Comparison of ENCODE assay signal across 8 mouse cellular contexts in genomic region chr12:76530580-76531139, GRCm38 (mm10). TPM values are rescaled to one million over a fixed set of nuclear protein-coding genes. Genes with fewer than 3 reads are reported as not detected.
DNase-seq lines count a peak whose midpoint lies in the region; ATAC-seq and TF ChIP-seq lines count a peak whose summit lies in the region.
"Had no signal": no experiment of that assay in that cellular context is flagged by ENCODE, and none has a peak within 500 bp of the region (broad histone marks: within the 10 kb centered on the region; RNA-seq: fewer than 3 reads in every experiment).

TSS of gene Plekhg3 (plus strand) at chr12:76530891.

- TF ChIP-seq CTCF in heart, adult 2 months (IDR thresholded peaks at IDR 0.05), result no peak
- no peak for TF ChIP-seq CTCF in liver, postnatal 0 days (IDR thresholded peaks at IDR 0.05; ENCODE audit: low read depth)

- no peak within 1 kb of the TSS for H3K9ac ChIP-seq in heart, adult 2 months (ENCODE audit: low read depth, low read length)
- H3K9ac ChIP-seq in liver, postnatal 0 days (replicated peaks), result no peak within 1 kb of the TSS
- no peak within 1 kb of the TSS for H3K9ac ChIP-seq in hindbrain, embryonic 11.5 days (ENCODE audit: low read depth, low read length)

- peak within 1 kb of the TSS; percentile 89 for H3K4me2 ChIP-seq in liver, postnatal 0 days (ENCODE audit: low read depth, low read length)
- no peak within 1 kb of the TSS for H3K4me2 ChIP-seq in hindbrain, embryonic 11.5 days (replicated peaks; ENCODE audit: low read depth, low read length)

- intact Hi-C loops in left cerebral cortex, postnatal 4 days (cut with DNase I), result no loop called here
- intact Hi-C loops in heart, adult 2 months (cut with DNase I), result loop anchor here (5.0 kb wide), 2 partner anchors 33 to 128 kb away; partner anchors contain the start of gene Hspa2

- 58% methylated on average over 6 of the region's 6 CpGs for WGBS in heart, adult 2 months
- WGBS in liver, postnatal 0 days (ENCODE audit: insufficient replicate concordance), result 58% methylated on average over 6 of the region's 6 CpGs
- 30% methylated on average over 6 of the region's 6 CpGs for WGBS in hindbrain, embryonic 11.5 days

- no peak within 1 kb of the TSS for H3K4me3 ChIP-seq in heart, adult 2 months
- 0 out of 2 replicates have a peak within 1 kb of the TSS, but pooled peaks have one; percentile 77 for H3K4me3 ChIP-seq in liver, postnatal 0 days (ENCODE audit: low read depth, low read length)
- no peak within 1 kb of the TSS for H3K4me3 ChIP-seq in hindbrain, embryonic 11.5 days (ENCODE audit: low read depth, low read length)

- H3K27ac ChIP-seq in heart, adult 2 months, result no peak within 1 kb of the TSS; the same call in 1 of the 2 replicates
- H3K27ac ChIP-seq in liver, postnatal 0 days (ENCODE audit: low read depth), result no peak within 1 kb of the TSS
- no peak within 1 kb of the TSS for H3K27ac ChIP-seq in hindbrain, embryonic 11.5 days (ENCODE audit: low read depth, low read length)

- DNase-seq in left cerebral cortex, adult 18-20 months (ENCODE audit: low spot score in 2 of 2), result no peak
- DNase-seq in left cerebral cortex, postnatal 4 days, result no peak
- no peak for DNase-seq in adrenal gland, postnatal 36 days
- no peak for DNase-seq in heart, adult 2 months
- no peak for DNase-seq in liver, postnatal 0 days
- DNase-seq in right cerebral cortex, adult 18-20 months, result no peak
- DNase-seq in hindbrain, embryonic 11.5 days (ENCODE audit: low spot score), result no peak
- DNase-seq: kidney, postnatal 25 days had no signal

- no peaks in the 10 kb centered on the region for H3K79me2 ChIP-seq in heart, adult 2 months (replicated peaks; ENCODE audit: control insufficient read depth, insufficient read depth, low read length)

- H3K27me3 ChIP-seq in heart, adult 2 months (ENCODE audit: control insufficient read depth, insufficient read depth, low read length), result no peaks in the 10 kb centered on the region
- H3K27me3 ChIP-seq in liver, postnatal 0 days (ENCODE audit: insufficient read depth, low read length), result peaks cover 23% of the 10 kb centered on the region
- peaks cover 45% of the 10 kb centered on the region for H3K27me3 ChIP-seq in hindbrain, embryonic 11.5 days (ENCODE audit: control insufficient read depth, insufficient read depth, low read length)

- TF ChIP-seq POLR2A in heart, adult 2 months (IDR thresholded peaks at IDR 0.05; ENCODE audit: insufficient read depth, low read depth, low read length), result no peak

- no peaks in the 10 kb centered on the region for H3K36me3 ChIP-seq in heart, adult 2 months (ENCODE audit: control insufficient read depth, insufficient read depth, low read length)
- H3K36me3 ChIP-seq in liver, postnatal 0 days (replicated peaks; ENCODE audit: insufficient read depth, low read length), result no peaks in the 10 kb centered on the region
- H3K36me3 ChIP-seq in hindbrain, embryonic 11.5 days (ENCODE audit: control insufficient read depth, insufficient read depth, low read length), result no peaks in the 10 kb centered on the region

- H3K4me1 ChIP-seq in heart, adult 2 months (ENCODE audit: control insufficient read depth, insufficient read depth, low read length), result peaks cover 5% of the 10 kb centered on the region
- peaks cover 35% of the 10 kb centered on the region for H3K4me1 ChIP-seq in liver, postnatal 0 days (ENCODE audit: insufficient read depth)
- peaks cover 4% of the 10 kb centered on the region for H3K4me1 ChIP-seq in hindbrain, embryonic 11.5 days (replicated peaks; ENCODE audit: control insufficient read depth, insufficient read depth, low read length)

- no peak for TF ChIP-seq EP300 in heart, adult 2 months (IDR thresholded peaks at IDR 0.05; ENCODE audit: insufficient read depth, low read depth, low read length)
- no peak for TF ChIP-seq EP300 in liver, postnatal 0 days (IDR thresholded peaks at IDR 0.05; ENCODE audit: low read depth)

- no peaks in the 10 kb centered on the region for H3K9me3 ChIP-seq in liver, postnatal 0 days (ENCODE audit: low read length)
- no peaks in the 10 kb centered on the region for H3K9me3 ChIP-seq in hindbrain, embryonic 11.5 days (ENCODE audit: control insufficient read depth, low read length)

- ATAC-seq in liver, postnatal 0 days, result no peak
- ATAC-seq in hindbrain, embryonic 11.5 days (ENCODE audit: low FRiP score), result no peak

RNA-seq across cellular contexts. Expression of gene Plekhg3, which starts in this region (rescaled TPM):
- total RNA-seq in left cerebral cortex, adult 18-20 months (2021), result 10 to 100 TPM; 12.6 to 14.5 TPM
- 1 to 10 TPM; 3.0 to 3.3 TPM for total RNA-seq in left cerebral cortex, postnatal 4 days (2021)
- total RNA-seq in adrenal gland, postnatal 36 days (2021), result 10 to 100 TPM; 11.1 to 13.0 TPM
- 10 to 100 TPM; 11.6 to 13.6 TPM for total RNA-seq in heart, adult 2 months (2021)
- 12.9 and 16.8 TPM in 2 replicates for polyA plus RNA-seq in heart, adult 2 months (2012; rRNA removed)
- 3.3 and 3.7 TPM in 2 replicates for polyA plus RNA-seq in liver, postnatal 0 days (2015; fragmentation: Nextera tagmentation; extraction: Ambion mirVana)
- 1.9 and 2.1 TPM in 2 replicates for polyA plus RNA-seq in hindbrain, embryonic 11.5 days (2014; fragmentation: Nextera tagmentation; extraction: Ambion mirVana)
